Mouse (Mus musculus) stomach, embryonic 15.5 days (tissue): ENCODE measurements around the gene Islr. TPM values are rescaled to one million over a fixed set of nuclear protein-coding genes. Genes with fewer than 3 reads are reported as not detected.

Experiments used
- ATAC-seq: fragments of 200-750 bp; cut with Nextera tagmentation; 2 replicates; pipeline ENCODE4 v1.8.0; 2017; ENCODE audit warnings: low read depth, moderate number of reproducible peaks, moderate TSS enrichment; ENCODE audit not compliant: insufficient read depth, low FRiP score
- H3K27ac ChIP-seq: fragments of 300-500 bp; sonication (generic); 2 replicates; pipeline ENCODE4 v1.5.1; 2015; ENCODE audit warnings: mild to moderate bottlenecking, inconsistent platforms
- H3K27me3 ChIP-seq: fragments of 300-500 bp; sonication (generic); replicated peaks from 2 replicates; pipeline ENCODE4 v1.6.1; 2015; ENCODE audit warnings: inconsistent platforms
- H3K36me3 ChIP-seq: fragments of 300-500 bp; sonication (generic); 2 replicates; pipeline ENCODE4 v1.6.1; 2015; ENCODE audit warnings: inconsistent platforms
- H3K4me1 ChIP-seq: fragments of 300-500 bp; sonication (generic); 2 replicates; pipeline ENCODE4 v1.6.1; 2015; ENCODE audit warnings: inconsistent platforms
- H3K4me2 ChIP-seq: fragments of 300-500 bp; sonication (generic); 2 replicates; pipeline ENCODE4 v1.6.1; 2015; ENCODE audit warnings: mild to moderate bottlenecking, inconsistent platforms
- H3K4me3 ChIP-seq: fragments of 300-500 bp; sonication (generic); replicated peaks from 2 replicates; pipeline ENCODE4 v1.5.1; 2015; ENCODE audit warnings: inconsistent platforms
- H3K9ac ChIP-seq: fragments of 300-500 bp; sonication (generic); 2 replicates; pipeline ENCODE4 v1.6.1; 2015; ENCODE audit warnings: inconsistent platforms
- H3K9me3 ChIP-seq: fragments of 300-500 bp; sonication (generic); 2 replicates; pipeline ENCODE4 v1.6.1; 2016; ENCODE audit warnings: inconsistent platforms
- WGBS: fragments of 180-500 bp; shearing (Covaris S2); methylation state at CpG from one replicate; pipeline ENCODE4 v1.1.7; 2015; 5-methylcytosine and 5-hydroxymethylcytosine counted together
- polyA plus RNA-seq: library from polyadenylated mRNA; unstranded; fragments of >200 nt; fragmentation: Nextera tagmentation; extraction: Ambion mirVana; gene quantifications from 2 replicates; pipeline ENCODE4 v1.2.1, GENCODE M21; 2015

Gene Islr
- polyA plus RNA-seq, 1 experiment from 2014 or later: 105 TPM

DNA sequence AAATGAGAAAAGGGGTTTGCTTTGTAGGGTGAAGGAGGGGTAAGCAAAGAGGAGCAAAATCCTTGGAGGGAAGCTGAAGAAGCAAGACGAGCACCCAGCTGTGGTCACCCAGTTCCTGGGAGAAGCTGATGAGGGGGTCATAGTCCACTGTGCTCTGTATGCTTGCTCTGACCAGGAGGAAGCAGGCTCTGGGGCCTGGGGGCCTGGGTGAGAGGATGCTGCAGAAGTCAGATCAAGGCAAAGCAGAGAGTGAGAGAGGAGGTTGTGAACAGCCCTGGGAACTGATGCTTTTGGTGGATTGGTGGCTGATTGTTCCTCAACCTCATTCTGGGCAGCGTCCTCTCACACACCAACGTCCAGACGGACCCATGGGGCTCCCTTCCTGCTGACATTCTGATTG lies 26.9 kb downstream of the Islr start:
- H3K36me3 ChIP-seq: no peaks in the 10 kb centered on the region
- H3K9me3 ChIP-seq: no peaks in the 10 kb centered on the region
- H3K27me3 ChIP-seq: no peaks in the 10 kb centered on the region
- H3K9ac ChIP-seq: no peak overlapping the region
- H3K4me3 ChIP-seq: no peak overlapping the region
- H3K27ac ChIP-seq: no peak overlapping the region
- WGBS: 77% methylated on average over 4 of the region's 4 CpGs
- H3K4me2 ChIP-seq: no peak overlapping the region
- ATAC-seq: no peak
- H3K4me1 ChIP-seq: 0 out of 2 replicates have a peak, but pooled peaks cover 4% of the 10 kb centered on the region

DNA sequence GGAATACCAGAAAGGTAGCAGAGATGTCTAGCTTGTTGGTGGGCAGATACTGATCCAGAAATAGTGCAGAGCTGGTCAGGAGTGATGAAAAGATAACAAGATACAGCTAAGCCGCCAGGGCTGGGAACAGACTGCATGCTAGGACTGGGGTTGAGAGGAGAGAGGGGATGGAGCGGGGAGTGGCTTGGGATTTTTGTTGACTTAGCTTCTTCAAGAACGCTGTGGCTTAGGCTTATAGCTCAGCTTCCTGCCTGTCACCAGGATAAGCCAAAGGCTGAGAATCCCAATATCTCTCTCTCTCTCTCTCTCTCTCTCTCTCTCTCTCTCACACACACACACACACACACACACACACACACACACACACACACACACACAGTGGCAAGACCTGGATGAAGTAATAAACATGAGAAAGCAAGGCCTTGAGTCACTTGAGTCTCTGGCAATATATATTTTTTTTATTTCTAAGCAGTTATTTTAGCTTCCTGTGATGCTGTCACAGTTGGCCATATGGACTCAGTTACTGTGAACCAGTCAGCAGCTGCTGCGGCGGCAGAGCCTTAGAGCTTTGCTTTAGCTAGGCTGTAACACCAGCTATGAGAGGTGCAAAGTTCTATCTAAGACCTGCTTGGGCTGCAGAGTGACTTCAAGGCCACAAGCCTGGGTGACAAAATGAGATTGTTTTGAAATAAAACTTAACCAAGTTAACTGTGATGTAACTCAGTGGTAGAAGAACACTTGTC lies 28.2 kb downstream of the Islr start:
- H3K4me3 ChIP-seq: no peak overlapping the region
- peak overlapping the region; percentile 67; the same call in 1 of the 2 replicates for H3K27ac ChIP-seq
- WGBS: 31% methylated on average over 5 of the region's 5 CpGs
- no peaks in the 10 kb centered on the region for H3K27me3 ChIP-seq
- ATAC-seq: no peak
- no peak overlapping the region for H3K4me2 ChIP-seq
- no peaks in the 10 kb centered on the region for H3K36me3 ChIP-seq
- no peaks in the 10 kb centered on the region for H3K9me3 ChIP-seq
- H3K9ac ChIP-seq: no peak overlapping the region
- 0 out of 2 replicates have a peak, but pooled peaks cover 4% of the 10 kb centered on the region for H3K4me1 ChIP-seq

DNA sequence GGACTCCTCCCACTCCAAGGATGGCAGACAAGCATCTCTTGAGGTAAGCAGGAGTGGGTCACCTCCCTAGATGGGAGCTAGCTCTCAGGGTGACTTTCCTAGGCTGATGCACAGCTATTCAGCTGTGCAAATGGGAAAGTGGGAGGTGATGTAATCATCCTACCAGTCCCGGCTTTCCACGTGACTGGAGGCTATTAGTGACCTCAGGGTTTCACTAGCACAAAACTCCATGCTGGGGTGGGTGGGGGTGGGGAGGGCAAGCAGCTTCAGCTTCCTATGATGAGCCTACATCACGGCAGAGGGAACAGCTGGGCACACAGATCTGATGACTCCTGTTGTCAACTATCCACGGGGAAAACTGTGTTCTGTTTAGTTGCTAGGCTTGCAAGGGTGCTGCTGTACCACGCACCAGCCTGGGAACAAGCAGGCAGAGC lies 29.3 kb downstream of the Islr start:
- Histone ChIP-seq H3K27me3 (no peaks in the 10 kb centered on the region), H3K9ac (no peak overlapping the region), H3K4me3 (no peak overlapping the region), H3K9me3 (no peaks in the 10 kb centered on the region), H3K4me2 (no peak overlapping the region), H3K36me3 (no peaks in the 10 kb centered on the region), H3K27ac (0 out of 2 replicates have a peak overlapping the region, but pooled peaks have one; percentile 67), H3K4me1 (0 out of 2 replicates have a peak, but pooled peaks cover 4% of the 10 kb centered on the region)
- 20% methylated on average over 5 of the region's 5 CpGs for whole genome bisulfite sequencing
- no peak for ATAC-seq

DNA sequence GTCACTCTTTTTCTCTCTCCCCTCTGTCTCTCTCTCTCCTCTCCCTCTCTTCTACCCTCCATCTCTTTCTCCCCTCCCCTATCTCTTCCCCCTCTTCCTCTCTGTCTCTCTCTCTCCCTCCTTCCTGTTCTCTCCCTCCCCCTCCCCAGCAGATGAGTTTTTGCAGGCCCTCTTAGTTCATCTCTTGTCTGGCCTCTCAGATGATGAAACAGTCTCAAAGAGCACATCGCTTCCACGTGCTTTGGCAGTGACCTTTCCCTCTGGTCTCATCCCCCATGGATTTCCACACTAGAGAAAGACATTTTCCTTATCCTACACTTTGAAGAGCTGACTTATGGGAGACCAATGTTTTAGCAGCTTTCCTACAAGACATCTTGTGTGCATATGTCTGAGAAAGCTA lies 31.2 kb downstream of the Islr start:
- Histone ChIP-seq H3K9ac (no peak overlapping the region), H3K4me2 (no peak overlapping the region), H3K9me3 (no peaks in the 10 kb centered on the region), H3K36me3 (no peaks in the 10 kb centered on the region), H3K27me3 (no peaks in the 10 kb centered on the region), H3K4me1 (0 out of 2 replicates have a peak, but pooled peaks cover 4% of the 10 kb centered on the region), H3K4me3 (no peak overlapping the region), H3K27ac (no peak overlapping the region)
- whole genome bisulfite sequencing: 59% methylated on average over 2 of the region's 2 CpGs
- ATAC-seq: no peak

DNA sequence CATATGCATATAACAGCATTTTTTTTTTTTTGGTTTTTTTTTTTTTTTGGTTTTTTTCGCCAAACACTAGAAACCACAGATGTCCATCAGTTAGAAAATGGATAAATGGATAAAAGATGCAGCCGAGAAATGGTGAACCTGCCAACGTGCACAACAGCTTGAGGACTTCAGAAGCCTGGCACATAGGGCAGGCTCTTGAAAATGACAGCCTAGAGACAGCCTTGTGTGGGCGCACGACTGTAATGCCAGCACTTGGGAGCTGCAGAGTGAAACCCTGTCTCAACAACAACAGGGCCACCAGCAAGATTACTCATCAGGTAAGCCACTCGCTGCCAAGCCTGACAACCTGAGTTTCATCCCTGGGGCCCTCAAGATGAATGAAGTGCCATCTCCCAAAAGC lies 34.7 kb downstream of the Islr start:
- H3K4me3 ChIP-seq: no peak overlapping the region
- H3K9ac ChIP-seq: no peak overlapping the region
- 79% methylated on average over 6 of the region's 6 CpGs for WGBS
- H3K36me3 ChIP-seq: no peaks in the 10 kb centered on the region
- H3K27me3 ChIP-seq: no peaks in the 10 kb centered on the region
- no peak for ATAC-seq
- H3K27ac ChIP-seq: no peak overlapping the region
- H3K9me3 ChIP-seq: no peaks in the 10 kb centered on the region
- no peaks in the 10 kb centered on the region for H3K4me1 ChIP-seq
- no peak overlapping the region for H3K4me2 ChIP-seq

GRCm38 (mm10) chr9:58168880-58169279 lies 35.2 kb downstream of the Islr start:
- ATAC-seq: no peak
- Histone ChIP-seq H3K4me3 (no peak overlapping the region), H3K36me3 (no peaks in the 10 kb centered on the region), H3K9ac (no peak overlapping the region), H3K27me3 (no peaks in the 10 kb centered on the region), H3K27ac (no peak overlapping the region), H3K9me3 (no peaks in the 10 kb centered on the region), H3K4me1 (no peaks in the 10 kb centered on the region), H3K4me2 (no peak overlapping the region)
- WGBS: 69% methylated on average over 3 of the region's 3 CpGs

DNA sequence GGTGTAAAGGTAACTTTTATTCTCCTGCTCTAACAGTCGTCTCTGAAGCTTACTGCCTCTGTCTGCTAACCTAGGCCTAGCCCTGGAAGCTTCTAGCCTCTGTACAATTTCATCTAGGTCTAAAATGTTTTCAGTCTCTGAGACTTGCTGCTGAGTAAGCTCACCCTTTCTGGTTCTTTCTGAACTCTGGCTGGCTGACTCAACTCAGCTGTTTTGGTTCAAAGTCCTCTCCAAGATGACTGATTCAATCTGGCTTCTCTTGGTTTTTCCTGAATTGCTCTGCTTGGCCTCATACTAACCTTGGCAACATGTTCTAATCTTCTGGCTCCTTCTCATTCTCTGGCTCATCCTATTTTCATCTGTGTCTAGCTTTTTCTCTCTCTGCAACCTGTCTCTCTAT lies 38.3 kb downstream of the Islr start:
- WGBS: 85% methylated on average over 1 of the region's 1 CpGs
- ATAC-seq: no peak

DNA sequence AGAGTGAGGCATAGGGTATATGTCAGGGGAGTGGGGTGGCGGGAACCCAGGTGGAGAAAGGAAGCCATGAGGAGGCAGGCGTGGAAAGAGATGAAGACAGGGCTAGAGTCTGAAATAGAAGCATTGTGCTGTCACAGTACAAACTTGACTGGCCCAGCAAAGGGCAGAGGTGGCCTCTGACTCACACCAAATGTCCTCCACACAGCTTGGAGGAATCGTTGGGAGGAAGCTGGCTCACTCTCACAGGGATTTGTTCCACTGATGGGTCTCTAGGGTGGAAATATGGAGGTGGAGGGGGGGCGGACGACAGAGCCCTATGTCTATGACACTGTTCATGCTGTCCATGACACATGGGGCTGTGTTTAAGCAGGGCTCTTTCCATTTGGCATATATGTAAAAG lies 41.0 kb downstream of the Islr start:
- Histone ChIP-seq H3K9me3 (no peaks in the 10 kb centered on the region), H3K4me3 (no peak overlapping the region), H3K4me1 (peaks cover 18% of the 10 kb centered on the region), H3K9ac (no peak overlapping the region), H3K27ac (no peak overlapping the region), H3K36me3 (no peaks in the 10 kb centered on the region), H3K4me2 (no peak overlapping the region), H3K27me3 (no peaks in the 10 kb centered on the region)
- no peak for ATAC-seq
- WGBS: 73% methylated on average over 5 of the region's 5 CpGs

More for the DNA sequence above, 38.3 kb downstream of the Islr start:
- Histone ChIP-seq H3K4me3 (no peak overlapping the region), H3K4me2 (no peak overlapping the region), H3K27ac (no peak overlapping the region), H3K36me3 (no peaks in the 10 kb centered on the region), H3K9me3 (no peaks in the 10 kb centered on the region), H3K27me3 (no peaks in the 10 kb centered on the region), H3K4me1 (no peaks in the 10 kb centered on the region), H3K9ac (no peak overlapping the region)

GRCm38 (mm10) chr9:58162173-58162572 lies 41.9 kb downstream of the Islr start:
- WGBS: 78% methylated on average over 3 of the region's 3 CpGs
- Histone ChIP-seq H3K4me2 (no peak overlapping the region), H3K9ac (no peak overlapping the region), H3K9me3 (no peaks in the 10 kb centered on the region), H3K27me3 (no peaks in the 10 kb centered on the region), H3K4me1 (peaks cover 27% of the 10 kb centered on the region), H3K4me3 (no peak overlapping the region), H3K36me3 (no peaks in the 10 kb centered on the region), H3K27ac (no peak overlapping the region)
- ATAC-seq: no peak

DNA sequence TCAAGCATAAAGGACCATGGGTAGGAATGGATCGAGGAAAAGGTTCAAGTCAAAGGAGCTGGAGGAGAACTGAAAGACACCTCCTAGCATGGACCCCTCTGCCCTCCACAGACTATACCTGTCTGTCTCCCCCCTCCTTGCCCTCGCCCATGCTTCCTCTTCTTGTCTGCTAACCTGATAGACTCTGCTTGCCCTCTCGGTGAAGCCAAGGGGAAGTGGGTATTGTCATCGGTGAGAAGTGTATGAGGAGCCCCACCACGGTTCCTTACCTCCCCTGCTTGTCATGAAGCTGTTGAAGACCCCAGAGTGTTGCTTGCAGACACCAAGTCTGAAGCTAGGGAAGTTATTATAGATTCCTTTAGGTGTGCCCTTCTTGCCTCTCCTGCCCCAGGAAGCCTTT lies 43.8 kb downstream of the Islr start:
- ATAC-seq: no peak
- 59% methylated on average over 5 of the region's 5 CpGs for WGBS

DNA sequence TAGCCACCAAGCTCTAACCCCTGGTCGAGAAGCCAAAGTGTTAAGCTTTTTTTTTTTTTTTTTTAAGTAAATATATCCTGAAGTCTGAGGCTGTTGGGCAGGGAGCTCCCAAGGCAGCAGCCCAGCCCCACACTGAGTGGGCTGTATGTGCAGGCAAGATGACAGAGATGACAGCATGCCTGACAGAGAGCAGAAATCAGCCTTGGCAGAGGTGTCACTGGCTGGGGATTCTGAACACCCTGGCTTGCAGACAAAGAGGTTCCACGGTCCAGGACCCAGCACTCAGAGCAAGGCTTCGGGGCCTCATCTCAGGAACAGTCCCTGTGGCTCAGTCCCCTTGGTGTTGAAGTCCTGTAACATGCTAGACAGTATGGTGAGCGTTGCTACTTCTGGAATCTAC lies 44.3 kb downstream of the Islr start:
- Histone ChIP-seq H3K27me3 (no peaks in the 10 kb centered on the region), H3K36me3 (no peaks in the 10 kb centered on the region), H3K9me3 (no peaks in the 10 kb centered on the region), H3K4me1 (peaks cover 48% of the 10 kb centered on the region), H3K4me2 (peak overlapping the region; percentile 66), H3K27ac (peak overlapping the region; percentile 98), H3K4me3 (no peak overlapping the region), H3K9ac (no peak overlapping the region)
- no peak for ATAC-seq
- 34% methylated on average over 4 of the region's 4 CpGs for WGBS

More for the DNA sequence above, 43.8 kb downstream of the Islr start:
- Histone ChIP-seq H3K4me3 (no peak overlapping the region), H3K27me3 (no peaks in the 10 kb centered on the region), H3K9me3 (no peaks in the 10 kb centered on the region), H3K9ac (no peak overlapping the region), H3K4me1 (peaks cover 43% of the 10 kb centered on the region), H3K36me3 (no peaks in the 10 kb centered on the region), H3K4me2 (peak overlapping the region; percentile 66; the same call in 1 of the 2 replicates), H3K27ac (peak overlapping the region; percentile 98)

GRCm38 (mm10) chr9:58158541-58159311 lies 45.4 kb downstream of the Islr start:
- Histone ChIP-seq H3K27ac (peak overlapping the region; percentile 98), H3K9me3 (no peaks in the 10 kb centered on the region), H3K4me3 (peak overlapping the region; percentile 37)

More at GRCm38 (mm10) chr9:58158541-58159311, 45.4 kb downstream of the Islr start:
- WGBS: 16% methylated on average over 7 of the region's 7 CpGs
- H3K27me3 ChIP-seq: no peaks in the 10 kb centered on the region
- H3K4me1 ChIP-seq: peaks cover 57% of the 10 kb centered on the region
- no peak overlapping the region for H3K9ac ChIP-seq
- H3K4me2 ChIP-seq: peak overlapping the region; percentile 66
- H3K36me3 ChIP-seq: no peaks in the 10 kb centered on the region
- ATAC-seq: peak; percentile 89
